Mouse (Mus musculus) megakaryocyte, embryonic 14.5 days (primary cell): ENCODE data around the gene Fndc7.

Experiments
- FLI1 ChIP-seq: IDR thresholded peaks from 2 replicates; pipeline ENCODE4 v1.6.1; 2012; ENCODE audit warnings: low read length, inconsistent platforms, mixed read lengths
- GATA1 ChIP-seq: IDR thresholded peaks from 3 replicates; pipeline ENCODE4 v1.6.1; 2012; ENCODE audit warnings: mixed read lengths, low read length, inconsistent platforms, borderline replicate concordance

DNA sequence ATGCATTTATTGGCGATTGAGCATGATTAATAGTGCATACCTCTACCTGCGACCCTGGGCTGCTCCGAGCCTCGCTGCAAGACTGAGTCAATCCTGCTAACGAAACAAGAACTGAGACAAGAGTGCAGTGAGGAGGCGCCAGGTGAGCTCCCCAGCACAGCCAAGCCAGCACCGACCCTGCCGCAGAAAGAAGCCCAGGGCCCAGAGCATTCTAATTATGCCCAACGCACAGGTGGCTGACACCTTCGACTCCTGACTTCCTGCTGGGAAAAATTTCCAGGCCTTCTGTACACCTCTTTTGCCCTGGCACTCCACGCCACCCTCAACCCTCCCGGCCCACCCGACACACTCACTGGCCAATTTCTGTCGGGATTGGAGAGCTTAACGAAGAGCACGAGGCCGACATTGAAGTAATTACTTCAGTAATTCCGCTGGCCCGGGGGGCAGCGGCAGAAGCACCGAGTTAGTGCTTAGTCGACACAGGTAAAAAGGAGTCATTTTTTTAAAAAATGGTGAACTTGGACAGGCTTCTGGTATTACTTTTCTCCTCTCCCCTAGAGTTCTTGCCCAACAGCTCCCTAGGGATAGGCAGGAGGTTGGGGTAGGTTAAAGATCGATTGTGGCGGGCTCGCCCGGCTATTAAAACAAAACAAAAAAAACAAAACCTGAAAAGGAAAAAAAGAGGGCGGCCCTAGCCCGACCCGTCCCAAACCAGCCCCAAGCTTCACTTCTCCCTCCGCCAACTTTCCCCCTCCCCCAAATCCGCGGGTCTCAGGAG, 20.7 kb upstream of the Fndc7 start:
- no peak for TF ChIP-seq GATA1
- no peak for TF ChIP-seq FLI1
